Mouse (Mus musculus) lung, embryonic 16.5 days (tissue): ENCODE data around the gene Fndc8. TPM values are rescaled to one million over a fixed set of nuclear protein-coding genes. Genes with fewer than 3 reads are reported as not detected.

Experiments
- ATAC-seq: fragments of 200-750 bp; cut with Nextera tagmentation; 2 replicates; pipeline ENCODE4 v1.8.0; 2017; ENCODE audit warnings: low read depth, mild to moderate bottlenecking, moderate library complexity
- H3K27ac ChIP-seq: fragments of 300-500 bp; sonication (generic); 2 replicates; pipeline ENCODE4 v1.5.1; 2014; ENCODE audit warnings: mild to moderate bottlenecking, control low read depth, low read length
- H3K27me3 ChIP-seq: fragments of 300-500 bp; sonication (generic); 2 replicates; pipeline ENCODE4 v1.6.1; 2014; ENCODE audit warnings: low read depth, low read length, mixed read lengths; ENCODE audit not compliant: control insufficient read depth, insufficient read depth
- H3K36me3 ChIP-seq: fragments of 300-500 bp; sonication (generic); 2 replicates; pipeline ENCODE4 v1.6.1; 2014; ENCODE audit warnings: low read length; ENCODE audit not compliant: control insufficient read depth, insufficient read depth
- H3K4me1 ChIP-seq: fragments of 300-500 bp; sonication (generic); replicated peaks from 2 replicates; pipeline ENCODE4 v1.6.1; 2014; ENCODE audit warnings: low read length, mixed read lengths; ENCODE audit not compliant: control insufficient read depth, insufficient read depth
- H3K4me2 ChIP-seq: fragments of 300-500 bp; sonication (generic); 2 replicates; pipeline ENCODE4 v1.6.1; 2014; ENCODE audit warnings: low read depth, low read length, control low read depth
- H3K4me3 ChIP-seq: fragments of 300-500 bp; sonication (generic); 2 replicates; pipeline ENCODE4 v1.5.1; 2014; ENCODE audit warnings: mild to moderate bottlenecking, low read length, control low read depth
- H3K9ac ChIP-seq: fragments of 300-500 bp; sonication (generic); 2 replicates; pipeline ENCODE4 v1.6.1; 2014; ENCODE audit warnings: low read length, control low read depth
- H3K9me3 ChIP-seq: fragments of 300-500 bp; sonication (generic); 2 replicates; pipeline ENCODE4 v1.6.1; 2016; ENCODE audit warnings: low read length; ENCODE audit not compliant: control insufficient read depth
- WGBS: fragments of 180-500 bp; shearing (Covaris S2); extraction: QIAGEN DNeasy Blood & Tissue Kit; methylation state at CpG from one replicate; pipeline ENCODE4 v1.1.7; 2014; 5-methylcytosine and 5-hydroxymethylcytosine counted together
- polyA plus RNA-seq: library from polyadenylated mRNA; unstranded; fragments of >200 nt; fragmentation: Nextera tagmentation; extraction: Ambion mirVana; gene quantifications from 2 replicates; pipeline ENCODE4 v1.2.1, GENCODE M21; 2015

Fndc8 gene
- polyA plus RNA-seq, 1 experiment from 2014 or later: 0.20 TPM

DNA sequence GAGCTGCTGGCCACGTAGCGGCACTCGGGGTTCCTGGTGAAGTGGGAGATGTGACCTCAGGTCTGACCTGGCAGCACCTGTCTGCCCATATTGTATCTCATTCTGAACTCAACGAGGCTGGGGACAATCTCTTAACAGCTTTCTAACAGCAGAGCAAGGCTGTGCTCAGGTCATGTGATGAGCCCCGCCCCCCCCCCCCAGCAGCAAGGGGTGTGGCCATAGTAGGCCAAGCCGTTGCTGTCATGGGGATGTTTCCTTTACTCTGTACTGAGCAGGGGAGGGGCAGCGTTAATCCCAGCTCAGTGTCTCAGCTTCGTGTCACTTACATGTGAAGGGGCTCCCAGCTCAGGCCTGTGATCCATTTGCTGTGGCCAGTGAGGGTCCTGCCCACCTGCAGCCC, 13.0 kb downstream of the Fndc8 start:
- WGBS: 51% methylated on average over 8 of the region's 8 CpGs
- no peak for ATAC-seq
- peaks cover 33% of the 10 kb centered on the region for H3K36me3 ChIP-seq

DNA sequence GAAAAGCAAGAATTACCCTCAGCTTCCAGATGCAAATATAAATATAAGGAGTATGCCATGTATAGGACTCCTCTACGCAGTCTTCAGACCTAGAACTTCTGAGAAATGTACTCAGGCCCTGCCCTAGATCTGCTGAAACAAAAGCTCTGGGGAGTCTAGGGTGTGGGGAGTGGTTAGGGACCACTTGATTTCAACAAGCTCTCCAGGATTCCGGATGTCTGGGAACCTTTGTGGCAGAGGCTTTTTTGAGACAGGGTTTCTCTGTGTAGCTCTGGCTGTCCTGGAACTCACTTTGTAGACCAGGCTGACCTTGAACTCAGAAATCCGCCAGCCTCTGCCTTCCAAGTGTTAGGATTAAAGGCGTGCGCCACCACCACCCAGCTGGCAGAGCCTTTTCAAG, 13.9 kb downstream of the Fndc8 start:
- Histone ChIP-seq H3K4me2 (no peak overlapping the region), H3K9me3 (no peaks in the 10 kb centered on the region), H3K27me3 (no peaks in the 10 kb centered on the region; the same call in 1 of the 2 replicates), H3K9ac (no peak overlapping the region), H3K27ac (no peak overlapping the region), H3K36me3 (peaks cover 26% of the 10 kb centered on the region), H3K4me3 (no peak overlapping the region), H3K4me1 (peaks cover 6% of the 10 kb centered on the region)
- ATAC-seq: no peak
- WGBS: 84% methylated on average over 5 of the region's 5 CpGs

More for the DNA sequence above, 13.0 kb downstream of the Fndc8 start:
- H3K4me2 ChIP-seq: no peak overlapping the region
- H3K4me3 ChIP-seq: no peak overlapping the region
- H3K4me1 ChIP-seq: peaks cover 6% of the 10 kb centered on the region
- no peaks in the 10 kb centered on the region; the same call in 1 of the 2 replicates for H3K27me3 ChIP-seq
- H3K27ac ChIP-seq: no peak overlapping the region
- no peak overlapping the region for H3K9ac ChIP-seq
- no peaks in the 10 kb centered on the region for H3K9me3 ChIP-seq

DNA sequence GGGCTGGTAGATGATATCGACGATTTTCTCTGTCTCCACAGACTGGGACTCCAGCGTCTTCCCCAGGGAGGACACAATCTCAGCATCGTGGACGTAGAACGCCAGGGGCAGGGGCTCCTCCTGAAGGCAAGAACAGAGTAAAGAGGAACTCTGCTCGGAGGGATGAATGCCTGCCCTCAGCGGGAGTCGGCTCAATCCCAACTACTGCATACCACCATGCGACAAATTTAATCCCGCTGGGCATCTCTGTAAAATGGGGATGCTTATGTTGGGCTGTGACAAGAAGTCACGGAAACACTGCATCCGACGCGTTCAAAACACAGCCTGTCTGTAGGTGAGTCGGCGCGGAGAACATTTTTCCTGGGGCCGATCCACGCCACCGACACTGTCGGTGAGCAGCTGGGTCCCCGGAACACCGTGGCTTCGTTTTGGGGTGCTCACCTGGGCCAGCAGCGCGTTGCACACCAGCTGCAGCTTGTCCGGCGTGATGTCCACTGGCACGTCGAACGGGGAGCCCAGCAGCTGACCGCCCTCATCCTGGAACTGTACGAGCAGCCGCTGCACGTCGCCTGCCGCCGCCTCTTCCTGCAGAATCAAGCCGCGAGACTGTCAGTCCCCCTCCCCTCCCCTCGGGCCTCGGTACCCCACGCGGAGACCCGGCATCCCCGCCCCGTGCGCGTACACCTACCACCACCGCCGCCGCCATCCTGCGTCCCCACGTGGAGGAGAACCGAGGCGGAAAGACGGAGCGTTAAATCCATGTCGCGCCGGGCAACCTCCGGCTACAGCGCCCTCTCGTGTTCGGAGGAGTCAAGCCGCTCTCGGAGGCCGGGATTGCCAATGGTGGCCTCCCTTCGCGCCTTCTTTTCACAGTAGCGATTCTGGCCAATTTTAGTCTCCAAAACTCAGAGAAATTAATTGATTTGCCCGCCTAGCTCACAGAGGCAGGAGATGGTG, 16.0 kb downstream of the Fndc8 start, which contains the start of gene Nle1:
TSS of gene Nle1 (minus strand) at position 761 of the 957 bp plus-strand sequence.
- H3K27ac ChIP-seq: no peak within 1 kb of the TSS
- H3K36me3 ChIP-seq: peaks cover 16% of the 10 kb centered on the region
- 1% methylated on average over 68 of the region's 73 CpGs for WGBS
- H3K4me3 ChIP-seq: peak within 1 kb of the TSS; percentile 82
- ATAC-seq: peak; percentile 80
- peak within 1 kb of the TSS; percentile 84 for H3K9ac ChIP-seq
- H3K9me3 ChIP-seq: no peaks in the 10 kb centered on the region
- peaks cover 6% of the 10 kb centered on the region for H3K4me1 ChIP-seq
- no peaks in the 10 kb centered on the region; the same call in 1 of the 2 replicates for H3K27me3 ChIP-seq
- H3K4me2 ChIP-seq: peak within 1 kb of the TSS; percentile 86

DNA sequence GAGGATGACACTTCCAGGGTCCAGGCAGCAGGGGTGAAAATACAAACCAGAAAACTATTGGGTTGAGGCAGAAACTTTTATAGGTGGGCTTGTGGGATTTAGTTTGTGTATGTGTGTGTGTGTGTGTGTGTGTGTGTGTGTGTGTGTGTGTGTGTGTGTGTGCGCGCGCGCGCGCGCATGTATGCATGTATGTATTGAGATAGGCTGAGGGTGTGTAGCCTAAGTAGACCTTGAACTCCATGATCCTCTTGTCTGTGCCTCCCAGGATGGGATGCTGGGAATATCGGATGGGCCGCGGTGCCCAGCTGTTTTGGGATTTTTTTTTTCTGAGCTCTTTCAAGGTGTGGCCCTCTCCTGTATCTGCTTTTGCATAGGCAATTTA, 16.7 kb downstream of the Fndc8 start:
- Histone ChIP-seq H3K4me1 (peaks cover 6% of the 10 kb centered on the region), H3K27me3 (peaks cover 2% of the 10 kb centered on the region; the same call in 1 of the 2 replicates), H3K4me3 (peak overlapping the region; percentile 82), H3K4me2 (peak overlapping the region; percentile 86), H3K9ac (peak overlapping the region; percentile 84), H3K9me3 (no peaks in the 10 kb centered on the region), H3K36me3 (peaks cover 12% of the 10 kb centered on the region), H3K27ac (no peak overlapping the region)
- no peak for ATAC-seq
- 60% methylated on average over 7 of the region's 10 CpGs for WGBS

DNA sequence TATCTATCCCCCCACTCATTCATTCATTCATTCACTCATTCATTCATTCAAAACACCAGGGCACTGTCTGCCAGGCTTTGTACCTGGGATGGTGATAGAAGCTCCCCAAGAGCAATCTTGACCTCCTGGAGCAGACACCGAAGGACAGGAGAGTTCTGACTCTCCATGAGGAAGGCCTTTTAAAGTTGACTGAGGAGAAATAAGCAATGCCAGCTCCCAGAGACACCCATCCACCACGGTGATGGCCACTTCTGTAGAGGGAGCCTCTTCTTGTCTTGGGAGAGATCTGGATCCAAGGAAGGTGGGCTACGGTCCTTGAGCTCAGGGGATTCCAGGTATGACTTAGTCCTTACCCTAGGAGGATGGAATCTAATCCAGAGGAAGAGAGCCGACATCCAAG, 18.3 kb downstream of the Fndc8 start, which contains the start of gene Unc45b:
TSS of gene Unc45b (plus strand) at position 301 of the 400 bp plus-strand sequence.
- Histone ChIP-seq H3K27ac (no peak within 1 kb of the TSS), H3K4me3 (no peak within 1 kb of the TSS), H3K27me3 (peaks cover 2% of the 10 kb centered on the region; the same call in 1 of the 2 replicates), H3K9me3 (no peaks in the 10 kb centered on the region), H3K4me2 (no peak within 1 kb of the TSS), H3K4me1 (peaks cover 10% of the 10 kb centered on the region), H3K36me3 (no peaks in the 10 kb centered on the region), H3K9ac (no peak within 1 kb of the TSS)
- ATAC-seq: no peak
- WGBS: 83% methylated on average over 4 of the region's 4 CpGs

DNA sequence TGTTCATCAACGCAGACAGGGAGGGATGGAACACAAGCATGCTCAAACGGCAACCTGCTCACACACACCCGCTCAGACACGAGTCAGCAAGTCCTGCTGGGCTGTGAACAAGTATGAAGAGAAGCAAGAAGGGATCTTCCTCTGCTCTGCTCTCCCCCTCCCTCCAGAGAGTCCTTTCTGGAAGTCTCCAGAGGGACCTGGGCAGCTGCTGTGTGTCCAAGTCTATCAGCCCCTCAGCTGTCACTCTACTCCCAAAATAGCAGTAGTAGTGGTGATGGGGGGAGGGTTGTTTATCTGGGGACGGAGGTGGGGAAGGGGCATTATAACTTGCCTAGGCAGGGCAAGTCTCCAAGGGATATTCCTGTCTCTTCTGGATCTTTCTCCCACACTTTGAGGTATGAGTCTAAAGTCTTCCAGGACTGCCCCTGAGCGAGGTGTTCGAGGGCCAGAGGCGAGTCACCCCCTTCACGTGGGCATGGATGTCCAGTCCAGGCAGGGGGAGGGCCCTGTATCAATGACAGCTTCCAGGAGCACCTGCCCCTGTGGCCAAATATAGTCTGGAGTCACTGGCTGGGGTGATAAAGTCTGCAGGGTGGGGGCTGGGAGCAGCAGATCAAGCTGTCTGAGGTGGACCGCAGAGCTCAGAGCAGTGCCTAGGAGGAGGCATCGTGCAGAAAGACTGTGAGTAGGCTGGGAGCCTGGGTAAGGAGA, 18.9 kb downstream of the Fndc8 start:
- no peak overlapping the region for H3K4me3 ChIP-seq
- ATAC-seq: no peak
- no peaks in the 10 kb centered on the region for H3K36me3 ChIP-seq
- H3K9ac ChIP-seq: no peak overlapping the region
- H3K27me3 ChIP-seq: peaks cover 2% of the 10 kb centered on the region; the same call in 1 of the 2 replicates
- no peak overlapping the region for H3K4me2 ChIP-seq
- peaks cover 10% of the 10 kb centered on the region for H3K4me1 ChIP-seq
- H3K27ac ChIP-seq: no peak overlapping the region
- 65% methylated on average over 11 of the region's 11 CpGs for WGBS
- no peaks in the 10 kb centered on the region for H3K9me3 ChIP-seq

DNA sequence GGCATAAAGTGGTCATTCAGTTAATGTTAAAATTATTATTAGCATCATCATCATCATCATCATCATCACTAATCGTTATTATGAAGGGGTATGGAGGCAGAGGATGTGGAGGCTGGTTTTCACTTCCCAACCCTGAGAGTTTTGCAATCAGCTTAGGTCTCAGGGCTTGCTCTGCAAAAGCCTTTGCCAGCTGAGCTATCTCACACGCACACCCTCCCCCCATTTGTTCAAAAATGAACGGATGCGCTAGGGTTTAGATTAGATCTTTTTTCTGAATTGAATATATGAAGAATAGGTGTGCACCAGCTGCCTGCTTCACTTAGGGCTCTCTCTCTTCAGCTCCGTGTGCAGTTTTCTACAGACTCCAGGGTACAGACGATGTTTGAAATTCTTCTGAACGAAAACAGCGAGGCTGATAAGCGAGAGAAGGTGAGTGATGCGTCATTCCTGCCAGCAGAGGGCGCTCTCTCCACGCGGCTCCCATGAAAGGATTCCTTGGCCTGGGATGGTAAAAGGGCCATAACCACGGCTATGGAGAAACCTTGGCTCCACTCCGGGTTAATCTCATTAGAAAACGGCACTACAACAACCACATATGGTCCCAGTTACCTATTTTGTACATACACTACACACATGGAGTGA, 22.9 kb downstream of the Fndc8 start:
- ATAC-seq: peak; percentile 63
- Histone ChIP-seq H3K9me3 (no peaks in the 10 kb centered on the region), H3K36me3 (no peaks in the 10 kb centered on the region), H3K27me3 (peaks cover 2% of the 10 kb centered on the region; the same call in 1 of the 2 replicates), H3K4me1 (peaks cover 4% of the 10 kb centered on the region; the same call in 1 of the 2 replicates), H3K4me3 (peak overlapping the region; percentile 15; the same call in 1 of the 2 replicates), H3K4me2 (peak overlapping the region; percentile 50), H3K27ac (no peak overlapping the region), H3K9ac (no peak overlapping the region)
- 4% methylated on average over 16 of the region's 16 CpGs for WGBS

DNA sequence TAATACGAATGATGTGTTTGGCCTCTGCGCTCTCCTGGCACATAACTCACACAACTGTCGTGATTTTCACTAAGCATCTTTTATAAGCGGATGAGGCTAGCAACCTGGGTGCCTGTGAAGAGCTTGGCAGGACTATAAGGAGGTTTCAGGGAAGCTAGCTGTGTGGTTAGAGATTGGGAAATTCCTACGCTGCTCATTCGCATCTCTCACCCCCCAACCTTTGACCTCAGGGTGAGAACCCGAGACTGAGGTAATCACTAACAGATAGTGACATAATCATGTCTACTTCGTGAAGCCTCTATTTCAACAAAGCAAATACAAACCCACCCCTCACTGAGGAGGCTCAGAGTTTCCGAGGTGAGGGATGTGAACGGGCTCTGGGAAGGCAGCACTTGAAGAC, 28.8 kb downstream of the Fndc8 start:
- 32% methylated on average over 10 of the region's 10 CpGs for WGBS
- no peaks in the 10 kb centered on the region for H3K27me3 ChIP-seq
- H3K4me1 ChIP-seq: no peaks in the 10 kb centered on the region
- H3K9me3 ChIP-seq: no peaks in the 10 kb centered on the region
- no peak overlapping the region for H3K27ac ChIP-seq
- ATAC-seq: no peak
- H3K4me2 ChIP-seq: no peak overlapping the region
- no peak overlapping the region for H3K9ac ChIP-seq
- H3K36me3 ChIP-seq: no peaks in the 10 kb centered on the region
- no peak overlapping the region for H3K4me3 ChIP-seq
